Mouse (Mus musculus) testis, adult 10 weeks (tissue): ENCODE data around the gene Galnt15. TPM values are rescaled to one million over a fixed set of nuclear protein-coding genes. Genes with fewer than 3 reads are reported as not detected.

Experiments
- polyA plus RNA-seq: library from polyadenylated mRNA; stranded (reverse); fragments of 350-450 nt; fragmentation: Illumina TruSeq; extraction: RNeasy Lipid Tissue Mini Kit (QIAGEN cat#74804); gene quantifications from one replicate; pipeline ENCODE4 v1.2.3, GENCODE M21; 2014; ENCODE audit warnings: low read depth, low replicate concordance

Gene Galnt15
- polyA plus RNA-seq, result 0.81 TPM

DNA sequence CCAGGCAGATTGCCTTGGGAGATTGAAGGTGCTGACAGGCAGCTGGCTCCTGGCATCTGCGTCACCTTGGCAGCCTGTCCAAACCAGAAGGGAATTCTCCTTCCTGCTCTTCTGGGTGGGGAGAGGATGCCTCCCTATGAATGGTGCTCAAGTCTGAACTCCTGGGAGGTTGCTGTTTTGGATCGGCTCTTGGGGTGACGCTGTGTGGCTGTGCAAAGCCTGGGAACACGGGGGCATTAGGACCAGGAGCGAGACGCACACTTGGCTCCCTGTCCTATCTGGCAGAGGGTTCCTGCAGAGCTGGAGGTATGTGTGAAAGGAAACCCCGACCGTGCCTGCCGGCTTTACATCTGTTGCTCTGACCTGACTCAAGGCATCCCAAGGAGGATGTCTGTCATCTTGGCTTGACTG is at the start of gene Galnt15:
Galnt15 (plus strand) TSS at position 309 of the 411 bp plus-strand sequence.

DNA sequence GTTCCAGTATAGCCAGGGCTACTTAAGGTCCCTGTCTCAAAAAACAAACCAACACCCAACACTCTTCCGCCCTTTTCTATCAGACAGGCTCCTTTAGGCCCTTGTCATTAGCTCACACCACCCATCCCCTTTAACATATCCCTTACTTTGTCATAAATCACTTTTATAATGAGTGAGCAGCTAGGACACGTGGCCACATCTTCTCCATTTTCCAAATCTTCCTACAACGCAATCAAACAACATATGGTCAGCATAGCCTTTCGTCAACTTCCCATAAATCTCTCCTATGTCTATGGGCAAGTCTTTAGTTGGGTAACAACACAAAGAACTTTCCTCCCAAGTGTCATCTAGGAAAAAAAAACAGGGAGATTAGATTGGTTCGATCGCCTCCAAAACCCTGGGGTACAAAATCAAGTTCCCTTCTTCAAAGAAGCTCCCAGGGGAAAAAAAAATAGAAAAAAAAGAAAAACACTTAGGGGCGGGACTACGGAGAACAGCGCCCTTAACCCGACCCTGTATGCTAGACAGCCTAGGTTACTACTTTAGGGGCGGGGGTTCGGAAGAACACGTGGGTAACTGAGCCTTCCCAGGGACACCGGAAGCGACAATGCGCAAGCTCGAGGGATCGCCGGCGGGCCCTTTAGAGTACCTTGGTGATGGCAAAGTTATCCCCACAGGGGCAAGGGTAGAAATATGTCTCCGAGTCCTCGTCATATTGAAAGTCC is 56.1 kb downstream of the Galnt15 start, which contains the start of gene Oxnad1:
Oxnad1 (plus strand) TSS at position 614 of the 725 bp plus-strand sequence.

DNA sequence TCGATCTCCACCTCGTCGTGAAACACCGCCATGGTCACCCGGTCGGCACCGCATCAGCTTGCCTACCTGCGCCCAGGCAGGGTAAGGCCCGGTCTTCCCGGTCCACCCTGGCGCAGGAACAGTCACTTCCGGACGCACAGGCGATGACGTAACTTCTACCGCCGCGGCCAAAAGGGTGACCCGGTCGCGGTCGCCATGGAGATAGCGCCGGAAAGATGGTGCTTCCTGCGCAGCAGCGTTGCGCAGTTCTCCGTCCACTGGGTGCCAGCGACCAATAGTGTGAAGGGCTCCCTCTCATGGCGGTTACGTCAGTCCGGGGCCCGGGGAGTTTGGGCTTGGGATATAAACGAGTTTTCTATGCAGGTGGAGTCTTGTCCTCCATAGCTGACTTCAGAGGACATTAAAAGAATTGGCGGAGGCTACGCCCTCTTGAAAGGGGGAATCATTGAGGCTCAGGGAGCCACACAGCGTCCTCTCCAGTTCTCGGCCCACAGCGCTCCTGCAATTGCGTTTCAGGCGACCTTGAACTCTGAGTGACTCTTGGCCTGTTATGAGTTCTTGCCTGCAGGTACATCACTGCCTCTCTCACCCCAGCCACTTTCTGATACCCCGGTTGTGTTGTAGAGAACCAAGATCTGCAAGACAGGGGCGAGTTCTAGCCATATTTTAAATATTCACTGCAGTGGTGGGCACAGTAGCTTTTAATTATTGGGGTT is 56.9 kb downstream of the Galnt15 start, which contains the start of gene Dph3:
Dph3 (minus strand) TSS at position 244 of the 716 bp plus-strand sequence.

Other genes with a start within 250 kb of the Galnt15 start
- gene Ankrd28, start 198.3 kb upstream of the Galnt15 start, polyA plus RNA-seq, result 101 TPM
- gene Oxnad1, start 56.4 kb downstream of the Galnt15 start, polyA plus RNA-seq, result 48.7 TPM
- 94.1 TPM for gene Dph3, start 56.7 kb downstream of the Galnt15 start, polyA plus RNA-seq
- gene Msmb, start 113.0 kb downstream of the Galnt15 start, polyA plus RNA-seq, result not detected
- gene Ncoa4, start 130.9 kb downstream of the Galnt15 start, polyA plus RNA-seq, result 391 TPM
- gene Timm23, start 172.9 kb downstream of the Galnt15 start, polyA plus RNA-seq, result 131 TPM
- gene Parg, start 173.0 kb downstream of the Galnt15 start, polyA plus RNA-seq, result 41.9 TPM